Mouse (Mus musculus) hindbrain, embryonic 16.5 days (tissue): ENCODE measurements at regions not wholly inside any gene's neighbourhood (a gene's known extent, or its start where the extent isn't known, plus 50 kb on each side); places are given as distances from the start of the nearest gene placed in this dataset.
A peak's percentile ranks its signal among the peaks of the same experiment; 100 is the strongest.

ENCODE experiments used
- ATAC-seq: fragments of 200-750 bp; cut with Nextera tagmentation; 2 replicates; pipeline ENCODE4 v1.8.0; 2017; ENCODE audit warnings: moderate TSS enrichment, moderate library complexity
- H3K27ac ChIP-seq: fragments of 300-500 bp; sonication (generic); 2 replicates; pipeline ENCODE4 v1.5.1; 2014; ENCODE audit warnings: low read depth, mild to moderate bottlenecking, control low read depth, low read length, moderate library complexity
- H3K27me3 ChIP-seq: fragments of 300-500 bp; sonication (generic); replicated peaks from 2 replicates; pipeline ENCODE4 v1.6.1; 2014; ENCODE audit warnings: low read length; ENCODE audit not compliant: control insufficient read depth, insufficient read depth
- H3K36me3 ChIP-seq: fragments of 300-500 bp; sonication (generic); 2 replicates; pipeline ENCODE4 v1.6.1; 2014; ENCODE audit warnings: mild to moderate bottlenecking, low read length, moderate library complexity, mixed read lengths; ENCODE audit not compliant: control insufficient read depth, insufficient read depth
- H3K4me1 ChIP-seq: fragments of 300-500 bp; sonication (generic); 2 replicates; pipeline ENCODE4 v1.6.1; 2014; ENCODE audit warnings: low read depth, low read length; ENCODE audit not compliant: control insufficient read depth, insufficient read depth
- H3K4me2 ChIP-seq: fragments of 300-500 bp; sonication (generic); 2 replicates; pipeline ENCODE4 v1.6.1; 2014; ENCODE audit warnings: mild to moderate bottlenecking, low read length, control low read depth, moderate library complexity
- H3K4me3 ChIP-seq: fragments of 300-500 bp; sonication (generic); 2 replicates; pipeline ENCODE4 v1.5.1; 2014; ENCODE audit warnings: mild to moderate bottlenecking, low read length, control low read depth, moderate library complexity
- H3K9ac ChIP-seq: fragments of 300-500 bp; sonication (generic); 2 replicates; pipeline ENCODE4 v1.6.1; 2014; ENCODE audit warnings: low read depth, mild to moderate bottlenecking, control low read depth, low read length, moderate library complexity
- H3K9me3 ChIP-seq: fragments of 300-500 bp; sonication (generic); 2 replicates; pipeline ENCODE4 v1.6.1; 2014; ENCODE audit warnings: mild to moderate bottlenecking, low read length, moderate library complexity; ENCODE audit not compliant: control insufficient read depth
- WGBS: fragments of 180-500 bp; shearing (Covaris S2); extraction: QIAGEN DNeasy Blood & Tissue Kit; methylation state at CpG from one replicate; pipeline ENCODE4 v1.1.7; 2014; 5-methylcytosine and 5-hydroxymethylcytosine counted together

- 0 out of 2 replicates have a peak overlapping the region, but pooled peaks have one; percentile 6 for H3K27ac ChIP-seq
- H3K4me3 ChIP-seq, result no peak overlapping the region
- peak; percentile 45 for ATAC-seq
- peaks cover 8% of the 10 kb centered on the region for H3K4me1 ChIP-seq
- no peak overlapping the region for H3K4me2 ChIP-seq
- no peaks in the 10 kb centered on the region for H3K27me3 ChIP-seq
- H3K9me3 ChIP-seq, result peaks cover 3% of the 10 kb centered on the region
- H3K36me3 ChIP-seq, result no peaks in the 10 kb centered on the region
- H3K9ac ChIP-seq, result 0 out of 2 replicates have a peak overlapping the region, but pooled peaks have one; percentile 18
- WGBS, result 15% methylated on average over 11 of the region's 11 CpGs
Observed at GRCm38 (mm10) chr1:89245202-89246003, 175.2 kb downstream of the Sh3bp4 start.

- Histone ChIP-seq H3K36me3 (no peaks in the 10 kb centered on the region), H3K4me2 (no peak overlapping the region), H3K4me3 (no peak overlapping the region), H3K9me3 (peaks cover 4% of the 10 kb centered on the region), H3K27ac (no peak overlapping the region), H3K9ac (no peak overlapping the region), H3K4me1 (no peaks in the 10 kb centered on the region), H3K27me3 (no peaks in the 10 kb centered on the region)
- no peak for ATAC-seq
- 26% methylated on average over 2 of the region's 2 CpGs for WGBS
Observed at GRCm38 (mm10) chr1:89251753-89252152, 181.5 kb downstream of the Sh3bp4 start.

GRCm38 (mm10) chr1:89252528-89252927, 182.3 kb downstream of the Sh3bp4 start:
- H3K9ac ChIP-seq, result no peak overlapping the region
- 87% methylated on average over 7 of the region's 7 CpGs for WGBS

GRCm38 (mm10) chr1:89257945-89258344, 187.7 kb downstream of the Sh3bp4 start:
- Histone ChIP-seq H3K27ac (no peak overlapping the region), H3K9ac (no peak overlapping the region), H3K36me3 (no peaks in the 10 kb centered on the region), H3K4me2 (no peak overlapping the region), H3K9me3 (0 out of 2 replicates have a peak, but pooled peaks cover 3% of the 10 kb centered on the region), H3K27me3 (no peaks in the 10 kb centered on the region), H3K4me1 (no peaks in the 10 kb centered on the region; the same call in 1 of the 2 replicates), H3K4me3 (no peak overlapping the region)
- ATAC-seq, result peak; percentile 76
- 46% methylated on average over 5 of the region's 5 CpGs for WGBS

More at GRCm38 (mm10) chr1:89252528-89252927, 182.3 kb downstream of the Sh3bp4 start:
- H3K27me3 ChIP-seq, result no peaks in the 10 kb centered on the region
- no peak overlapping the region for H3K4me2 ChIP-seq
- H3K36me3 ChIP-seq, result no peaks in the 10 kb centered on the region
- H3K27ac ChIP-seq, result no peak overlapping the region
- H3K4me1 ChIP-seq, result no peaks in the 10 kb centered on the region
- H3K4me3 ChIP-seq, result no peak overlapping the region
- peaks cover 3% of the 10 kb centered on the region; the same call in 1 of the 2 replicates for H3K9me3 ChIP-seq
- ATAC-seq, result no peak

GRCm38 (mm10) chr1:89265771-89266170, 188.8 kb upstream of the Agap1 start:
- no peak overlapping the region for H3K4me2 ChIP-seq
- H3K9me3 ChIP-seq, result no peaks in the 10 kb centered on the region
- WGBS, result 85% methylated on average over 4 of the region's 4 CpGs
- H3K27me3 ChIP-seq, result no peaks in the 10 kb centered on the region
- H3K4me1 ChIP-seq, result 0 out of 2 replicates have a peak, but pooled peaks cover 3% of the 10 kb centered on the region
- H3K4me3 ChIP-seq, result no peak overlapping the region
- H3K9ac ChIP-seq, result no peak overlapping the region
- ATAC-seq, result no peak
- H3K36me3 ChIP-seq, result no peaks in the 10 kb centered on the region
- no peak overlapping the region for H3K27ac ChIP-seq

GRCm38 (mm10) chr1:89268806-89269205, 185.8 kb upstream of the Agap1 start:
- no peak for ATAC-seq
- Histone ChIP-seq H3K27me3 (no peaks in the 10 kb centered on the region), H3K4me3 (no peak overlapping the region), H3K27ac (no peak overlapping the region), H3K9ac (no peak overlapping the region), H3K9me3 (no peaks in the 10 kb centered on the region), H3K36me3 (no peaks in the 10 kb centered on the region), H3K4me2 (no peak overlapping the region), H3K4me1 (0 out of 2 replicates have a peak, but pooled peaks cover 3% of the 10 kb centered on the region)
- WGBS, result 31% methylated on average over 2 of the region's 2 CpGs

GRCm38 (mm10) chr1:89271743-89272142, 182.9 kb upstream of the Agap1 start:
- H3K9ac ChIP-seq, result no peak overlapping the region
- no peaks in the 10 kb centered on the region for H3K9me3 ChIP-seq
- H3K36me3 ChIP-seq, result no peaks in the 10 kb centered on the region
- 0 out of 2 replicates have a peak, but pooled peaks cover 3% of the 10 kb centered on the region for H3K4me1 ChIP-seq
- H3K4me3 ChIP-seq, result no peak overlapping the region
- no peak overlapping the region for H3K4me2 ChIP-seq
- WGBS, result 78% methylated on average over 8 of the region's 8 CpGs
- H3K27ac ChIP-seq, result no peak overlapping the region
- ATAC-seq, result no peak
- H3K27me3 ChIP-seq, result no peaks in the 10 kb centered on the region

- no peak for ATAC-seq
- no peak overlapping the region for H3K4me2 ChIP-seq
- WGBS, result 89% methylated on average over 10 of the region's 10 CpGs
Observed at GRCm38 (mm10) chr1:89273021-89273420, 181.6 kb upstream of the Agap1 start.

GRCm38 (mm10) chr1:89273786-89274362, 180.7 kb upstream of the Agap1 start:
- H3K4me3 ChIP-seq, result no peak overlapping the region
- WGBS, result 86% methylated on average over 10 of the region's 10 CpGs
- no peaks in the 10 kb centered on the region for H3K9me3 ChIP-seq
- no peak for ATAC-seq
- H3K9ac ChIP-seq, result no peak overlapping the region
- no peaks in the 10 kb centered on the region for H3K27me3 ChIP-seq
- no peaks in the 10 kb centered on the region for H3K4me1 ChIP-seq
- no peak overlapping the region for H3K27ac ChIP-seq
- no peaks in the 10 kb centered on the region for H3K36me3 ChIP-seq
- H3K4me2 ChIP-seq, result no peak overlapping the region

More at GRCm38 (mm10) chr1:89273021-89273420, 181.6 kb upstream of the Agap1 start:
- Histone ChIP-seq H3K27me3 (no peaks in the 10 kb centered on the region), H3K36me3 (no peaks in the 10 kb centered on the region), H3K4me1 (0 out of 2 replicates have a peak, but pooled peaks cover 3% of the 10 kb centered on the region), H3K27ac (no peak overlapping the region), H3K9me3 (no peaks in the 10 kb centered on the region), H3K9ac (no peak overlapping the region), H3K4me3 (no peak overlapping the region)
